Mouse (Mus musculus) megakaryocyte, embryonic 14.5 days (primary cell): ENCODE measurements around the gene Specc1.

ENCODE experiments used
- FLI1 ChIP-seq: IDR thresholded peaks from 2 replicates; pipeline ENCODE4 v1.6.1; 2012; ENCODE audit warnings: low read length, inconsistent platforms, mixed read lengths
- GATA1 ChIP-seq: IDR thresholded peaks from 3 replicates; pipeline ENCODE4 v1.6.1; 2012; ENCODE audit warnings: mixed read lengths, low read length, inconsistent platforms, borderline replicate concordance

- no peak for TF ChIP-seq GATA1
- no peak for TF ChIP-seq FLI1
These were observed 188.9 kb downstream of the Specc1 start for GRCm38 (mm10) chr11:62145216-62146110.
